Mouse (Mus musculus): ENCODE measurements around the gene Dgkg.
A peak's percentile ranks its signal among the peaks of the same experiment; 100 is the strongest.

The Dgkg gene

GRCm38 (mm10) chr16:22436106-22436505 is 220.9 kb downstream of the Dgkg start:
- DNase-seq (ENCODE audit: low read depth), result no peak

- no peak for DNase-seq (ENCODE audit: low read depth)
Measured at GRCm38 (mm10) chr16:22434530-22434929, 222.5 kb downstream of the Dgkg start.

DNA sequence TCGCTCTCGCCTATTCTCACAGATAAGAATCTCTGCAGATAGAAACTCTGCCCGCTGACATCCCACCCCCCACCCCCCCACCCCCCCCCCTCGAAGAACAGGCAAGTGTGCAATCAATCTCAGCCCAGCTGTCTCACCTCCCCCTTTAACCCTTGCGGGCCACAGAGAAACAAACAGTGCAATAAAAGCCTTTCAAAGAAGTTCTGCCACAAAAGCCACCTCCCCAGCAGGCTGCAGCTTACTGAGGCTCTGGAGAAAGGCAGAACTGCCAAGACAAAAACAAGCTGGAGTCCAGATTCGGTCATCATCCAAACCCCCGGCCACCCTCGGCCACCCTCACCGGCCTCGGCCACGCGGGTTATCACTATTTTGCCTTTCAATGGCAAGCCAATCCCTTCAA is 223.1 kb downstream of the Dgkg start:
- DNase-seq (ENCODE audit: low read depth), result no peak

- DNase-seq (ENCODE audit: low read depth), result peak; percentile 73
Measured at GRCm38 (mm10) chr16:22431773-22432172, 225.2 kb downstream of the Dgkg start.

DNA sequence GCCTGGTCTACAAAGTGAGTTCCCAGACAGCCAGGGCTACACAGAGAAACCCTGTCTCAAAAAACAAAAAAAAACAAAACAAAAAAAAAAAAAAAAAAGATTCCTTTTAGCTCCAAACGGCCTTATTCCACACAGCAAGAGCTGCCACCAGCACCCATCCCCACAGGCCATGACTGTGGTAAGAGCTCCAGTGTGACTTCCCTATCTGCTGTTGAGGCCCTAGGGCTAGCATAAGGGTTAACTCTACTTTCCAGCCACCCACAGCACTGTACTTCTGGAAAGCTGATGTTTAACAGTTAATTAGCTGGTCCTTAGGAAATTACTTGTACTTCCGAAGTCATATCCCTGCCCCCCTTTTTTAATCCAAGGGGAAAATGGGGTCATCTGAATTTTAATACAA is 225.7 kb downstream of the Dgkg start:
- no peak for DNase-seq (ENCODE audit: low read depth)

GRCm38 (mm10) chr16:22430211-22430951 is 226.6 kb downstream of the Dgkg start:
- DNase-seq (ENCODE audit: low read depth), result no peak

DNA sequence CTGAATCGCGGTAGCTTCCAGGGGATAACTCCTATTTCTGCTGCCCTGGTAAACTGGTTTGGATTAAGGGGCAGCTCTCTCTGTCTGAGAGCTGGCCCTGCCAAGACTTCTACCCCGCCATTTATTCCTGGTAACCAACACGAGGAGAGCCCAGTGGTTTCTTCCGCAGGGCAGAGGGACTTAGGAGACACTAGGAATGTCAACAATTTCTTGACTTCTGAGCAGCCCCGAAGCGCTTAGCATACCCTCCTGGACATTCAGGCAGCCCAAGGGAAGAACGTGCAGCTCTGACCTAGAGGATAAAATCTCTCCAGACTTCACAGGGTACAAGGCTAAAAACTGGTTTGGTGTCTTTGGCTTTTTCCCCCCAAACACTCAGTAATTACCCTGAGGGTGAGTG is 227.6 kb downstream of the Dgkg start:
- no peak for DNase-seq (ENCODE audit: low read depth)

DNA sequence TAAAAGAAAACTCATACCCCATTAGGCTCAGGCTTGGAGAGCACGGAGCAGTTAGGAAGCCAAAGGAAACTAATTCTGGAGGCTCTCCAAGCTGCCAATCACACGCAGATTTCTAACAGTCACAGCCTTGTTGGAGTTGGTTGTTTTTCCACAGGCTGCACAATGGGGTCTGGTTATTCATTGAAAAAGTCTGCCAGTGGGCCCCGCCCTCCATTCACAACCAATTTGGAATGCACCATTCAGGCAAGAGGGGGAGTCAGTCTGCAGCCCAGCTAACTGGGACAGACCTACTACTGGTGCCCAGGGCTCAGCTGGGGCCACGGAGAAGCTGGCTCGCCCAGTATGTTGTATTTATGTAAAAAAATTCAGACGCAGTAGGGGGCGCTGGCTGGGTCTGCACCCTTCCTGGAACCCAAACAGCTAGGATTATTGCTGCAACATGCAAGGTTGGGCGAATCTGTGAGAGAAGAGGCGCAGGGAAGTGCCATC is 228.1 kb downstream of the Dgkg start:
- DNase-seq (ENCODE audit: low read depth), result no peak

GRCm38 (mm10) chr16:22426866-22427265 is 230.2 kb downstream of the Dgkg start:
- DNase-seq (ENCODE audit: low read depth), result no peak

GRCm38 (mm10) chr16:22422256-22422655 is 234.8 kb downstream of the Dgkg start:
- DNase-seq (ENCODE audit: low read depth), result no peak
